Mouse (Mus musculus) cerebral cortex, adult 2 months (tissue): ENCODE results near the gene Peli2.

Experiments used
- WGBS: fragments of 180-500 bp; shearing (Covaris S2); methylation state at CpG from one replicate; pipeline ENCODE4 v1.1.7; 2018; 5-methylcytosine and 5-hydroxymethylcytosine counted together

Peli2 gene

DNA sequence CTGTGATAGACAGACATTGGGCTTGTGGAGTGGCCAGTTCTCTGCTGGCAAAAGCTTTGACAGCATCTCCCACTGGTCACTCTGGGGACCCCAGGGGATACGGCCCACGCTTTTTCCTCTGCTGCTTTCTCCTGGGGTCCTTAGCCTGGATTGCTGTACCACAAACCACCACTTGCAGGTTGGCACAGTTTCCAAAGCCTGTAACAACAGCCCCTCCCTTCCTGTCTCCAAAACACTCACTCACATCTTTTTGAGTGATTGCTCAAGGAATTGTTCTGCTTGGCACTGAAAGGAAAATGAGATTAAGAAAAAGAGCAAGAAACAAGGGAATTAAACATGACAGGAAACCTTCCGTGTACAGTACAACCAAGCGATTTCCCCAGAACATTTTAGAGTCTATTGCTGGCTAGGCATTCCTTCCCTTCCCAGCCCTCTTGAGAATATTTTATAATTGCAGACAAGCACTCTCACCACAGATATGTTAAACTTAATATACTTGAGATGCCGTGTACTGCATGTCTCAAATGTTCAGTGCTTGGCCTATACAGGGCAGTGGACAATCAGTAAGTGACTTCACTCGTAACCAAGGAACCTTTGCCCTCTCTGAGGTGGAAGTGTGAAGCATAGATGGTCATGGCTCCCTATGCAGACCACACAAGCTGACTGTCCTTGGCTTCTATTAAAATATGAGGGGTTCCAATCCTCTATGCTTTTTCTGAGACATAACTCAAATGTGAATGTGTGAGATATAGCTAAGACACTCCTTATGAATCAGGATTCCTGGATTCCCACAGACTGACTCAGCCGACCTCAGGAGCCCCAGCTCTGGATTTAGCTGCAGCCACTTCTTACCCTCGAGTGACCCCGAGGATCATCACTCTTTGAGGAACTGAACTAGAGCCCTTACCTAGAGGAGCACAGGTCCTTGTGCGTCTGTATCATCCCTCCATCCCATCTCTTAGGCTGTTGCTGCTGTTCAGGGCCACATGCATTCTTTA, 169.3 kb downstream of the Peli2 start:
- WGBS = 86% methylated on average over 10 of the region's 10 CpGs

DNA sequence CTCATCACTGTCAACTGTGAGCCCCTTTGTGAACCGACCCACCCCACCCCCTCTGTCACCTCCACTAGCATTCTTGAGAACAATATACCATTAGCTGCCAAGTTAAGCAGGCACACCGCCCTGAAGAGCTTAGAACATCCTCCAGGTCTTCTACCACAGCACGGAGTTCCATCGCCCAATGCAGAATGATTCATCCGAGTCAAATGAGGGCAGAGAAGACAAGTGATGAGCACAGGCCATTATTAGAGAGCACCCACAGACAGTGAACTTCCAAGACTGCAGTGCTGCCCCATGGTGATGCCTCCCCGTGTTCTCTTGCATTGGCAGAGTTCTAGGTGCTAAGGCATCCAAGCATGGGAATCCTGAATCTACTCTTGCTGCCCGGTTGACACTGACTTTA, 172.9 kb downstream of the Peli2 start:
- WGBS = 85% methylated on average over 7 of the region's 7 CpGs

DNA sequence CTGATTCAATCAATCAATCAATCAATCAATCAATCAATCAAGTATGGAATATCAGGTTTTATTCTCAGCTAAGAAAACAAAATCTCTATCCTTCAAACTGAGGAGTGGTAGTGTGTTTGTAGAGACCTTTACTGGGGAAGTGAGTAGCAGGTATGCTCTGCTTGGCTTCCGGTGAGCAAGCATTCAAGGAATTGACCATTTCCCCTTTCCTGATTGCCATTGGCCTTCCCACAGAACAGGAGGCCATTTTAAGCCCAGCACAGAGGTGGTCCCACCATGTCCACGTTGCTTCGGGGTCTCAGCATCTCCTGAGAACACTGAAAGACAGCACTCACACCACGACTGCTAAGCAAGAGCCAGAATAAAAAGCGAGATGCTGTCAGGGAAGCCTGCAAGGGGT, 174.8 kb downstream of the Peli2 start:
- WGBS = 19% methylated on average over 5 of the region's 5 CpGs

DNA sequence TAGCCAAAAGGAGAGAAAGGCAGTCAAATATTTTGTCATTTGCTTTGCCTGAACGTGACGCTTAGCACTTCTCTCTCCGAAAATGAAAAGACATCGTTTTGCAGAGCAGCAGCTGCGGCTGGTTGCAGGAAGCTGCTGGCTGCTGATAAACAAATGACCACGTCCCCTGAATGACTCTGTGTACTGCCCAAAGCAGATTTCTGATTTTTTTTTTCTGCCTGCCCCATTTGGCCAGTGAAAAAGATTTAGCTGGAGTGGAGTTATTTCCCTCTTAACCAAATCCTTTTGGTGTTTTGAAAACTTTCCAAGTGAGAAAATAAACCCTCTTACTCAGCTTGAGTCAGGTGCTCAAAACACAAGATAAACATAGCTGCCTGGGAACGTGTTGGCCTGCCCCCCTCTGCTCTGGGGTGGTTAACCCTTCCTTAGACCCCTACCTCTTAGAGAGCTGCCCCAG, 175.2 kb downstream of the Peli2 start:
- 2% methylated on average over 7 of the region's 7 CpGs for WGBS

DNA sequence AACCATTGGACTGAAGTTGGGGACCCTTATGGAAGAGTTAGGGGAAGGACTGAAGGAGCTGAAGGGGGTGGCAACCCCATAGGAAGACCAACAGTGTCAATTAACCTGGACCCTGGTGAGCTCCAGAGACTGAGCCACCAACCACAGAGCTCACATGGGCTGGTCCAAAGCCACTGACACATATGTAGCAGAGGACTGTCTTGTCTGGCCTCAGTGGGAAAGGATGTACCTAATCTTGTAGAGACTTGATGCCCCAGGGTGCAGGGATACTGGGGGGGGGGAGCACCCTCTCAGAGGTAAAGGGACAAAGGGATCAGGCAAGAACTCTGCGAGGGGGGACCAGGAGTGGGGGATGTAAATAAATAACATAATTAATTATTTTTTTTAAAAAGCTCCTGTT, 176.2 kb downstream of the Peli2 start:
- 100% methylated on average over 1 of the region's 1 CpGs for WGBS

DNA sequence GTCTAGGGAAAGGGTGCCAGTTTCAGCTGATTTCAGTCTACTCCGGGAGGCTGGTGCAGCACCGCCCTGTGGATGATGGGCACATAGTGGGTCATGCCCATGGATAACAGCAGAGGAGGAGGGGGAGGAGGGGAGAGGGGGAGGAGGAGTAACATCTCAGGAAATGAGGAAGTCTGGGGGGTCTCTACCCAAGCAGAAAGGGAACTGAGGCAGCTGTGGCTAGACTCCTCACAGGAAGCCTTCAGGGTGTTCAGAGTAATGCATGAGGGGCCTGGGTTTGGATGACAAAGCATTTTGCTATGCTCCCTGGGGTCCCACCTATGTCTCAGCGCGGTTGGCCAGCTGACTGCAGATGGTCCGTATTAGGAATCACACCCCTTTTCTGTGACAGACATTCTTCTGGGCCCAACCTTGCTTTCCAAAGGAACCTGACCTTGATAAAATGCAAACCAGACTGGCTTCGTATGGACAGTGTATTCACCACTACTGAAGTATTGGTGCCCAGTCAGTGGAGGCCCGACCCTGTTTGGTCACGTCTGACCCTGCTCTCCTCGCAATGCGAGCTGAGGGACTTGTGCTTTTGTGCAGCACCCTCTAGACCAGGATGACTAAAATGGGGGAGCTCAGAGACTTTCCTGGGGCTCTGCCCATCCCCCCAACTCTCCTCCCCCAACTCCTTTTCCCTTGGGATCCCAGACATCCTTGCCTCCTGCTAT, 182.0 kb downstream of the Peli2 start:
- 83% methylated on average over 10 of the region's 10 CpGs for WGBS

DNA sequence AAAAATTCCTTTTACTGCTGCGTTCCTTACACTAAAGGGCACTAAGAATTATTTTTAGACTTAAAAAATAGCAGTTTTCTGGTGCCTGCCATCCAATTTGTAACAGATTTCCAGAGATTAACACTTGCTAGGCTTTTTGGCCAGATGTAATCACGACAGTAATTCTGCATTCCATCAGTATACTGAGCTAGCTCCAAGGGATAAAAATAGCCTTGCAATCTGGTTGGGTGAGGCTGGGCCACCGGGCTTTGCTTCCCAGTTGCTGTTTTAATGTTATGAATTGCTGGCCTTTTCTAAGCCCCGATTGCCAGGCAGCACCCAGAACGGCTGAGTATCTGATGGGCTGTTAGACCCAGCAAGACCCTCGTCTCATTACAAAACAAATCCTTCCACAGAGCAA, 182.6 kb downstream of the Peli2 start:
- 27% methylated on average over 6 of the region's 6 CpGs for WGBS

DNA sequence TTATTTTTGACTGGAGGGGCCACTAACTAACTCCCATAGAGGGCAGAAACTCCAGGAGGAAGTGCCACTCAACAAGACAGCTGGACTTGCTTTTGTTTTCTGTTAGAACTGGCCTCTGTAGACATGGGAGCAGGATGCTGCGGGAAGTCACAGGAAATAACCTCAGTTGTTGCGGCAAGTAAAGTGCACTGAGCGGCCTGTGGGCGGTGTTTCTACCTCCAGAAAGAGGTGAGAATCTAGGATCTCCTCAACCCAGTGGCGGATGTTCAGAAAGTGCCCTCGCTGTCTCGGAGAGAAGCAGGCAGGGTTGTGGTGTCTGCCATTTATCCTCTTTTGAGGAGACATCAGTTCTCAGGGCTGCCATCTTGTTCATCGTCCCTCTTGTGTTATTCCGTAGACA, 183.2 kb downstream of the Peli2 start:
- 77% methylated on average over 9 of the region's 9 CpGs for WGBS

DNA sequence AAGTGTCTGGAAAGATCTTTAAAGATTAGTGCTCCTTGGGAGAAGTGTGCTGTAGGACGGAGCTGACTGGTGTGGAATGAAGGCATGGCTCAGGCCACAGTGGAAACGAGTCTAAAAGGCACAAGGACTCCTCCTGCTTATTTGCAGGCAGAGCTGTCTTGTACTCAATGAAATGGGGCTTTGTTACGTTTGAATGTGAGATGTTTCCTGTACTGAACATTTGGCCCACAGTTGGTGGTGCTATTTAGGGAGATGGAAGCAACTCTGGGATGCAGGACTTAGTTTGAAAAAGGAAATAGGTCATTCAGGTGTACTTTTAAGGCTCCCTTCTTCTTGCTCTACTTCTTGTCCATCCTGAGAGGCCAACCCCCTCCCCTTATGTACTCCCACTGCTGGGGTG, 192.6 kb downstream of the Peli2 start:
- 45% methylated on average over 3 of the region's 3 CpGs for WGBS

DNA sequence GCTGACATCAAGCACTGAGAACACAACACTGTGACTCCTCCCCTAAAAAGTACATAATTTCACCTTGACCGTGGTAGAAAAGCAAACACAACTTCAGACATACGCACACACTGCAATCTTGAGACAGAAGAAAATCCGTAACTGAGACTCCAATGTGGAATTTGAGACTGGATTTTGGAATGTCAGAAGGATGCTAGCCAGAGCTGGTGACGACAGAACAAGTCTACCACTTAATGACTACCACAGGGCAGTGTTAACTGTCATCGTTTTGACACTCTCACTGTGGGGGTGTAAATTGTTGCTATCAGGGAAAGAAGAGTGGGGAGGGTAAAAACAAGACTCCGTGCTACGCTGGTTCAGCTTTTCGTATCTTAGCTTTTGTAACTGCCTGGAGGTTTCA, 195.8 kb downstream of the Peli2 start:
- 79% methylated on average over 8 of the region's 8 CpGs for WGBS

DNA sequence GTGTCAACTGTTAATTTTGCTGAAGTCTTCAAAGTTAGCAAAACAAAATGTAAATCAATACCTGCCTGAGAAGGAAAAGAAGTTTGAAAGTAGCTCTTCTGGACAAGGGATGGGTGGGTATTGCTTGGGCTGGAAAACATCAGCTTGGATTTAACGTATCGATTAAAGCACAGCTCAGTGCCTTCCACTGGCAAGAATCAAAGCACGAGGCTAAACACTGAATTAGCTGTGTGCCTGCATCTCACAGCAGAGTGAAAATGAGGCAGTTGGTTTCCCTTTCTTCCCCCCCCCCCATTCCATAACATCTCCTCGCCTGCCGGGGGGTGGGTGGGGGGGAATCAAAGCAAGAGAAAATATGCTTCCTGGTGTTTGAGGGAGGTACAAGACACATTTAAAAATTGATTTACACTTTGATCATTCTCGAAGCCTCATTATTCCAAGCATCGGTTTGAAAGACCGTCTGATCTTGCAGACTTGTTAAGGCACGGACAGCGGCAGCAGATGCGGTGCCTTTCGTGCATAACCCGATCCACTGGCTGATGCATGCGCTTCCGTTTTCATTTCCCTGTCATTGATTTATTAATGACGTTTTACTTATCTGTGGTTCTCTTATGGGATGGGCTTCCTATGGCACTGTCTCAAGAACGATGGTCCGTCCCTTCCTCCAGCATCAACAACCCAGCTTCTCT, 203.3 kb downstream of the Peli2 start:
- 75% methylated on average over 18 of the region's 18 CpGs for WGBS

DNA sequence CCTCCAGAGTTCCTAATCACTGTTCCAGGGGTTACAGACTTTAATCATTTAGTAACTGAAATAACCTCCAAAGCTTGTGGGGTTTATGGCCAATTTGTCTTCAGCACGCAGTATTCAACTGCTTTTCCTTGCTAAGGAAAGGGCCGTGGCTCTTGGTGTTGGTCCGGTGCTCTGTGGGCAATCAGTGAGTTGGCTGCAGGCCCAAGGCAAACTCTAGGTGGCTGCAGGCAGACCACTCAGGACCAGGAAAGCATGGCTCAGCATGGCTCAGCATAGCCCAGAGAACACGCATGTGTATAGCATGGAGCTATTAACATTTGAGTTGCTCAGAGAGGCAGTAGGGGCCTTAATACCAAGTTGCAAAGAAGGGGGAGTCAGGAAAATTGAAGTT, 203.8 kb downstream of the Peli2 start:
- WGBS = 82% methylated on average over 4 of the region's 4 CpGs

DNA sequence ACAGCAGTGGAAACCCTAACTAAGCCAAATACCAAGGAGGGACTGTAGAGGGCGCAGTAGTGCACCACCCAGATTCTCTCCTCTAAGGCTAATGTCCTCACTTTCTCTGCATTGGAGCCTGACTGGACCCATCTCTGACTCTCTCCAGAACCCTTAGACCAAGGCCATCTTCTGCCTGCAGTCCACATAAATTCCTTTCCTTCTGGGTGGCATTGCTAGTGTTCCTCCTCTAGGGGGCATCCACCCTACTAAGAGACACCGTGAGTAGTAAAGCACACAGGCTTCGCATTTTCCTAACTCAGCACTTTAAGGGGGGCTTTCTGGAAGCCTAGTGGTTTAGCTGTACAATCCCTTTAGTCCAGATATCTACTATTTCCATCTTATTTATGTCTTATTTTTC, 207.1 kb downstream of the Peli2 start:
- WGBS = 74% methylated on average over 3 of the region's 3 CpGs

DNA sequence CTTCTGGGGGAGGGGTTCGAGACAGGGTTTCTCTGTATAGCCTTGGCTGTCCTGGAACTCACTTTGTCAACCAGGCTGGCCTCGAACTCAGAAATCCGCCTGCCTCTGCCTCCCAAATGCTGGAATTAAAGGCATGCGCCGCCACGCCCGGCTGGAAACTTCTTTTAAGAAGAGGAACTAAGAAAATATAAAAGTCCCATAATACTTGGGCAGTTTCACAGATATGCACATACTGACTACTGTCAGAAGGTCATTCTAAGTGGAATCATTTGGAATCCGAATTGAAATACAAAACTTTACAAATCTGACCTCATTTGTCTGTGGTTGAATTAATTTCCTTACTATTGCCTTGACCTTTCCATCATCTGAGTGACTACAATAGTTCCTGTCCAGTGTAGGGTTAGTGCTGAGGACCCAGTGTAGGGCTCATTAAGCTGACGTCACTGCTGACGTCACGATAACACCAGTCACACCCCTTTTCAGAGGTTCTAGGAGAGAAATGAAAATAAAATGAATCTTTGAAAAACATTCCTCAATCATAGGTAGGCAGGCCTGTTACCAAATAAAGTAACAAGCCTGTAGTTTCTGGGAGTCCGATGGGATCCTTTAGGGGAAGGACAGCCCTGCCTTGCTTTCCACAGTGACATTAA, 209.2 kb downstream of the Peli2 start:
- WGBS = 85% methylated on average over 12 of the region's 12 CpGs
